Mouse (Mus musculus) midbrain, embryonic 12.5 days (tissue): Measurements from ENCODE around the gene Rims1. TPM values are rescaled to one million over a fixed set of nuclear protein-coding genes. Genes with fewer than 3 reads are reported as not detected.

Source experiments
- ATAC-seq: fragments of 200-750 bp; cut with Nextera tagmentation; 2 replicates; pipeline ENCODE4 v1.8.0; 2017; ENCODE audit warnings: low read depth, moderate TSS enrichment, moderate library complexity; ENCODE audit not compliant: low FRiP score
- H3K27ac ChIP-seq: fragments of 300-500 bp; sonication (generic); replicated peaks from 2 replicates; pipeline ENCODE4 v1.5.1; 2016; ENCODE audit warnings: mild to moderate bottlenecking
- H3K27me3 ChIP-seq: fragments of 300-500 bp; sonication (generic); 2 replicates; pipeline ENCODE4 v1.6.1; 2016; ENCODE audit warnings: mild to moderate bottlenecking
- H3K36me3 ChIP-seq: fragments of 300-500 bp; sonication (generic); 2 replicates; pipeline ENCODE4 v1.6.1; 2016
- H3K4me1 ChIP-seq: fragments of 300-500 bp; sonication (generic); 2 replicates; pipeline ENCODE4 v1.6.1; 2016
- H3K4me2 ChIP-seq: fragments of 300-500 bp; sonication (generic); replicated peaks from 2 replicates; pipeline ENCODE4 v1.6.1; 2016; ENCODE audit warnings: mild to moderate bottlenecking, moderate library complexity
- H3K4me3 ChIP-seq: fragments of 300-500 bp; sonication (generic); 2 replicates; pipeline ENCODE4 v1.5.1; 2016; ENCODE audit warnings: mild to moderate bottlenecking
- H3K9ac ChIP-seq: fragments of 300-500 bp; sonication (generic); replicated peaks from 2 replicates; pipeline ENCODE4 v1.6.1; 2016; ENCODE audit warnings: mild to moderate bottlenecking, moderate library complexity
- H3K9me3 ChIP-seq: fragments of 300-500 bp; sonication (generic); 2 replicates; pipeline ENCODE4 v1.6.1; 2016; ENCODE audit warnings: mild to moderate bottlenecking
- WGBS: fragments of 180-500 bp; shearing (Covaris S2); methylation state at CpG from one replicate; pipeline ENCODE4 v1.1.7; 2016; 5-methylcytosine and 5-hydroxymethylcytosine counted together
- polyA plus RNA-seq: library from polyadenylated mRNA; unstranded; fragments of >200 nt; fragmentation: Nextera tagmentation; extraction: Ambion mirVana; gene quantifications from 2 replicates; pipeline ENCODE4 v1.2.1, GENCODE M21; 2016

Gene Rims1
- polyA plus RNA-seq, 1 experiment from 2014 or later, result 7.3 TPM

DNA sequence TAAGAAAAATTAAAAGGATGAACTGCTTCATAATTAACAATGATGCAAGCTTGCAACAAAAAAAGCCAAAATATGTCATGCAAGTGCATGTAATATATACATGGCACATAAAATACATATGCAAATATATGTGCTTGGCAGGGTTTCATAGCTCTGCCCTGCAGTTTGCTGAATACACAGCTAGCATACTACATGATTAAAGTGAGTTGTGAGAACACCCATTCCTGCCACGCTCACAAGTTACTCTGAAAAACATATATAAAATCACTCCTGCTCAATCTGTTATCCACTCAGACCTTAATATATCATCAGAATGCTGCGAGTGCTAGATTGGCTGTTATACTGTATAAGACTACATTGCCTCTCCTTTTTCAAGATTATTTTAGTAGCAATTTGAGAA is 329.6 kb downstream of the Rims1 start:
- no peaks in the 10 kb centered on the region for H3K36me3 ChIP-seq
- no peak overlapping the region for H3K27ac ChIP-seq
- 88% methylated on average over 2 of the region's 2 CpGs for WGBS
- ATAC-seq, result no peak
- no peak overlapping the region for H3K4me3 ChIP-seq
- H3K27me3 ChIP-seq, result no peaks in the 10 kb centered on the region
- no peaks in the 10 kb centered on the region for H3K4me1 ChIP-seq
- H3K9me3 ChIP-seq, result no peaks in the 10 kb centered on the region
- H3K4me2 ChIP-seq, result no peak overlapping the region
- H3K9ac ChIP-seq, result no peak overlapping the region

DNA sequence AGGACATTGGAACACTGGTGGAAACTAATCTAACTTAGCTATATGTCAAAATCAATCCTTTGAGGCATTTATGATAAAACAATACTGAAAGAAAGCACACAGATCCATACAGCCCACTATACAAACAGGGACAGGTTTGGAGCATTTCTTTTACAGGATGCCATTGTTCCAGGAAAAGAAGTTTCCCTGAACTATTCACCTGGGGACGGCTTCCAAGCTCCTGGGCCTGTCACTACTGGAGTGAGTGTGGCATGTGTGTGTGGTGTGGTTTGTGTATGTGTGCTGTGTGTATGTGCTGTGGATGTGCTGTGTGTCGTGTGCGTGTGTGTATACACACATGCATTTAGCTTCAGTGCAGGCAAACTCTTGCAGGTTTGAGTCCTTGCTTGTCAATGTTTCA is 338.8 kb downstream of the Rims1 start:
- Histone ChIP-seq H3K4me3 (no peak overlapping the region), H3K4me2 (no peak overlapping the region), H3K9ac (no peak overlapping the region), H3K27me3 (no peaks in the 10 kb centered on the region), H3K4me1 (no peaks in the 10 kb centered on the region), H3K9me3 (no peaks in the 10 kb centered on the region), H3K27ac (no peak overlapping the region), H3K36me3 (no peaks in the 10 kb centered on the region)
- WGBS, result 84% methylated on average over 3 of the region's 3 CpGs
- no peak for ATAC-seq

DNA sequence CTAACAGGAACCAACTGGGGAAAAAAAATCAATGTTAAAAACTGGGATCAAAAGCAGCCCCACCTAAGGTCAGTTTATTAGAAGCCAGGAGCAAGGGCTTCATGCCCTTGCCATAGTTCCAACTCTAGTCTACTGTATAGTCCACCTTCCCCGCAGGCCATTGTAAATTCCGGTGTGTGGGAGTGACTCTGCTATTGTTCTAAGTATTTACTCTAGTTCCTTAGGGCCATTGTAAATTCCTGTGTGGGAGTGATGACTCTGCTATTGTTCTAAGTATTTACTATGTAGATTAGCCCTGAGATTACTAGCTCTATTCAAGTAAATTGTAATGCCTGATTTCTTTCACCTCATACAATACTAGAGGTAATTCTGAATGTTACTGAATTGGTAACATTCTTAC is 339.2 kb downstream of the Rims1 start:
- no peaks in the 10 kb centered on the region for H3K27me3 ChIP-seq
- WGBS, result 24% methylated on average over 2 of the region's 2 CpGs
- H3K36me3 ChIP-seq, result no peaks in the 10 kb centered on the region
- no peaks in the 10 kb centered on the region for H3K4me1 ChIP-seq
- H3K4me3 ChIP-seq, result no peak overlapping the region
- no peak overlapping the region for H3K9ac ChIP-seq
- no peaks in the 10 kb centered on the region for H3K9me3 ChIP-seq
- H3K27ac ChIP-seq, result no peak overlapping the region
- no peak overlapping the region for H3K4me2 ChIP-seq
- ATAC-seq, result no peak

DNA sequence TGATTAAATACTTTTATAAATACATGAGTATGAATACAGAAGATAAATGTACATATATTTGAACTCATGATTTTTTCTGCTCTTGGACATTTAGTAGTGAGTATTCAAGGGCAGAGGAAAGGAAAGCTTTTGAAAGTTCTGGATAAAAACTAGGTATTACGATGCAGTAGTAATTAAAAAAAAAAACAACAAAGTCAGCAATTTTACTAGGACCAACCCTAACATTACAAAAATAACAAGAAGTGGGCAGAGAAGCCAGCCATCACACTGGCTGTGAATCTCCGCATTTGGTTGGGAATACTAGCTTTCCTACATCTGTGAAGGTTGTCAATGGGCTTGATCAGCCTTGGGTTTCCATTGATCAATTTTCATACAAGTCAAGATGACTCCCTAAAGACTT is 381.8 kb downstream of the Rims1 start:
- Histone ChIP-seq H3K36me3 (no peaks in the 10 kb centered on the region), H3K4me3 (no peak overlapping the region), H3K27me3 (no peaks in the 10 kb centered on the region), H3K4me2 (no peak overlapping the region), H3K27ac (no peak overlapping the region), H3K9ac (no peak overlapping the region), H3K9me3 (no peaks in the 10 kb centered on the region), H3K4me1 (no peaks in the 10 kb centered on the region)
- no peak for ATAC-seq
- 95% methylated on average over 2 of the region's 2 CpGs for WGBS

DNA sequence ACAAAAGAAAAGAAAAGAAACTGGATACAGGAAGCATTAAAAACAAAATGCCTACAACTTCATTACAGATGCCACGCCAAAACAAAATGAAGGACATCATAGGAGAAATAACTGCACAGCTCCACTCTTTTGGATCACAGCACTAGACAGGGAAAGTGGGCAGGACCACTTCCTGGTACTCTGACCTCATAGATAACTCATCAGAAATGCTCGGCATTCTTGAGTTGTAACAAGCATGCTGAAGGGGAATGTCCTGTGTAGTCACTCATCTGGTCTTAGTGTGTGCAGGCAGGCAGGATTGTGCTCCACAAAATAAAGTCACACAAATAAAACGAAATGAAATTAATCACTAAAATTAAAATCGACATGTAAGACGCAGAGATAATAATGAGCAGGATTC is 383.7 kb downstream of the Rims1 start:
- 84% methylated on average over 5 of the region's 5 CpGs for WGBS
- ATAC-seq, result no peak

DNA sequence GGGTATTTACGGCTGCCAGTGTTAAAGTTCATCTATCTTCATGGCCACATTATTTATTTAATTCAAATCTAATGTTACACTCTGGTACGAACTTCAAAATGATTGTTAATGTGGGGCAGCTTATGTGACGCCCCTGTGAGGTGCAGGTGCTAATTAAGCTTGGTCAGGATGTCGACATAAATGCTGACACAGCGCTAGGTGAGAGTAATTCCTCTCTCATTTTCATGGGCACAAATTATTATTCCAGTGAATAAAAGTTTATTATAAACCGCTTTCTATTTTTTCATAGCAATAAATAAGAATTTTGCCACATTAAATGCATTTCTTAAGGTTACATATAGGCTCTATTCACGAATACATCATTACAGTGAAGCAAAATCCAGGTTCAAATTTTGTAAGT is 395.6 kb downstream of the Rims1 start:
- 88% methylated on average over 7 of the region's 7 CpGs for WGBS
- no peaks in the 10 kb centered on the region for H3K36me3 ChIP-seq
- no peaks in the 10 kb centered on the region for H3K9me3 ChIP-seq
- no peak overlapping the region for H3K9ac ChIP-seq
- H3K27me3 ChIP-seq, result no peaks in the 10 kb centered on the region
- no peak overlapping the region for H3K4me2 ChIP-seq
- H3K27ac ChIP-seq, result no peak overlapping the region
- no peaks in the 10 kb centered on the region for H3K4me1 ChIP-seq
- no peak overlapping the region for H3K4me3 ChIP-seq
- no peak for ATAC-seq

More for the DNA sequence above, 383.7 kb downstream of the Rims1 start:
- Histone ChIP-seq H3K27ac (no peak overlapping the region), H3K36me3 (no peaks in the 10 kb centered on the region), H3K4me3 (no peak overlapping the region), H3K9me3 (no peaks in the 10 kb centered on the region), H3K4me2 (no peak overlapping the region), H3K4me1 (no peaks in the 10 kb centered on the region), H3K9ac (no peak overlapping the region), H3K27me3 (no peaks in the 10 kb centered on the region)

DNA sequence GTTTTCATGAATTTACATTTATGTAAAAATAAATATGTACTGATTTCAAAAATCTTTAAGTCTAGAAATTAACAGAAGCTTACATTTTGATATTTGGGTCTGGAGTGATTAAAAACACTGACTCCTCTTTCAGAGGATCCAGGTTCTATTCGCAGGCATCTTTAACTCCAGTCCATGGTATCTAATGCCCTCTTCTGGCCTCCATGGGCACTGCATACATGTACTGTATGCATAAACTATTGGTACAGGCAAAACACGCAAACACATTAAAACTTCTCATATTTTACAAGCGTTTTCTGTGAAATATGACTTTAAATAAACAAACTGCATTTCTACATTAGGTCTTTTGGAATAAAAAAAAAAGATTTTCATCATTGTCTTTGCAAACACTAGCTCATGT is 419.4 kb downstream of the Rims1 start:
- WGBS, result 70% methylated on average over 3 of the region's 3 CpGs
- ATAC-seq, result no peak
- Histone ChIP-seq H3K36me3 (no peaks in the 10 kb centered on the region), H3K4me2 (no peak overlapping the region), H3K9ac (no peak overlapping the region), H3K9me3 (no peaks in the 10 kb centered on the region), H3K4me3 (no peak overlapping the region), H3K4me1 (no peaks in the 10 kb centered on the region), H3K27me3 (no peaks in the 10 kb centered on the region), H3K27ac (no peak overlapping the region)

DNA sequence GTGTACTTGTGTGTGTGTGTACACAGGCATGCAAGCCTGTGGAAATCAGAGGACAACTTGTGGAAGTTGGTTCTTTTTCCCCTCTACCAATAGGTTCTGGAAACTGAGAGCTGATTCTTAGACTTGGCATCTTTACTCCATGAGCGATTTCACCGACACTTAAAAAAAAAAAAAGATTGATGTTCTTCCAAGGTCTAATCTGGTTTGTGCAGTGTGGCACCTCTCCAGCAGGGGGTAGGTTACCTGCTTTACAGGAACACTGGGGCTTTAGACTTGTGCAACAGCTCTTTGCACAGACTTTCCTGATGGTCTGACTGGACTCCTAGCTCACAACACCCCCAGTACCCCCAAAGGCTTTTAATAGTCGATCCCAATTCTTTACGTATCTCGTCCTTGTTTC is 428.1 kb downstream of the Rims1 start:
- no peaks in the 10 kb centered on the region; the same call in 1 of the 2 replicates for H3K4me1 ChIP-seq
- no peaks in the 10 kb centered on the region for H3K9me3 ChIP-seq
- H3K4me2 ChIP-seq, result no peak overlapping the region
- H3K27me3 ChIP-seq, result no peaks in the 10 kb centered on the region
- H3K4me3 ChIP-seq, result no peak overlapping the region
- WGBS, result 72% methylated on average over 5 of the region's 5 CpGs
- ATAC-seq, result no peak
- no peak overlapping the region for H3K9ac ChIP-seq
- H3K36me3 ChIP-seq, result no peaks in the 10 kb centered on the region
- no peak overlapping the region for H3K27ac ChIP-seq

DNA sequence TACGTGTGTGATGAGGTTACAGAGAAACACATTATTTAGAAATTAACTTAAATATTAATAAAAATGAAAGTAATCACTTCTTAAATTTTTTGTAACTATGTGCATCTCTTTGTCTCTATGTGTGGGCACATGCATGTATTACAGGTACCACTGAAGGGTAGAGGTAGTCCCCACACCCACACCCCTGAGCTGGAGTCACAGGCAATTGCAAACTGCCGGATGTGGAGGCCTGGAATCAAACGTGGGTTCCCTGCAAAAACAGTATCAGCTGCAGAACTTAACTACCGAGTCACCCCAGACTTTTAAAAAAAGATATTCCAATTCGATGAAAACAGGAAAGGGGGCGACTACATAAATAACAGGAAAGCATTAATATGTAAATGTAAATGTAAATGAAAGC is 428.7 kb downstream of the Rims1 start:
- ATAC-seq, result no peak
- Histone ChIP-seq H3K27me3 (no peaks in the 10 kb centered on the region), H3K4me2 (no peak overlapping the region), H3K4me1 (no peaks in the 10 kb centered on the region; the same call in 1 of the 2 replicates), H3K27ac (no peak overlapping the region), H3K9me3 (no peaks in the 10 kb centered on the region), H3K9ac (no peak overlapping the region), H3K36me3 (no peaks in the 10 kb centered on the region), H3K4me3 (no peak overlapping the region)
- WGBS, result 49% methylated on average over 6 of the region's 6 CpGs

DNA sequence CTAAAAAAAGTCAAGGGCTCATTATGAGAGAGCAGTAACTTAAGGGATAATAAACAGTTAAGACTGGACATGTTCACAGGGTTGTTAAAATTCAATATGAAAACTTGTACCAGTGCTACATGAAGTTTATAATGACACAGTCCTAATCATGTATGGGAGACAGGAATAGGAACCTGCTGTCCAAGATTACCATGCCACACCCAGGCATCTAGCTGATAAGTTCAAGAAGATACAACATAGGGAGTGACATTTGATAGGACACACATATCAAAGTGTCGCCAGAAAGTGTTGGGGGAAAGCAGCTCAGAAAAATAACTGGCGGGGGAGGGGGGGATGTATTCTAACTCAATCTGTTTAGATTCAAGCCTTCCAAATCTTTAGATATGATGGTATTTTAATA is 449.6 kb downstream of the Rims1 start:
- no peak for ATAC-seq
- Histone ChIP-seq H3K9ac (no peak overlapping the region), H3K36me3 (no peaks in the 10 kb centered on the region), H3K4me3 (no peak overlapping the region), H3K4me2 (no peak overlapping the region), H3K9me3 (no peaks in the 10 kb centered on the region), H3K27me3 (no peaks in the 10 kb centered on the region), H3K4me1 (no peaks in the 10 kb centered on the region), H3K27ac (no peak overlapping the region)
- 86% methylated on average over 2 of the region's 2 CpGs for WGBS

DNA sequence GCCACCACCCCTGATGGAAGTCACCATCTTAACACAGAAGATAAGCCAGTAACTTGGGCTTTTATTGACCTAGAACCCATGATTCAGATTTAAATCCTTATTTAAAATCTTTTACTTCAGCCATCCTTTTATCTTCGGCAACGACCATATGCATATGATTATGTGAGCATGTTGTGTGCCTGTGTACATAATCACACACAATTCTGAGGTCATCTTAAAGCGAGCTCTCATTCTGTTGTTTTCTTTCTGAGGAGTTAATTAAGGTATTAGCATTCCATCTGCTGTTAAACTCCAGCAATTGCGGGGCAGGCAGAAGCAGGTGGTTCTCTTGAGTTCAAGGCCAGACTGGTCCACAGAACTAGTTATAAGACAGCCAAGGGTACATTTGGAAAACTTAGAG is 452.1 kb downstream of the Rims1 start:
- Histone ChIP-seq H3K27ac (no peak overlapping the region), H3K9ac (no peak overlapping the region), H3K36me3 (no peaks in the 10 kb centered on the region), H3K4me2 (no peak overlapping the region), H3K4me3 (no peak overlapping the region), H3K27me3 (no peaks in the 10 kb centered on the region), H3K4me1 (no peaks in the 10 kb centered on the region), H3K9me3 (no peaks in the 10 kb centered on the region)
- ATAC-seq, result no peak
- 69% methylated on average over 4 of the region's 4 CpGs for WGBS

DNA sequence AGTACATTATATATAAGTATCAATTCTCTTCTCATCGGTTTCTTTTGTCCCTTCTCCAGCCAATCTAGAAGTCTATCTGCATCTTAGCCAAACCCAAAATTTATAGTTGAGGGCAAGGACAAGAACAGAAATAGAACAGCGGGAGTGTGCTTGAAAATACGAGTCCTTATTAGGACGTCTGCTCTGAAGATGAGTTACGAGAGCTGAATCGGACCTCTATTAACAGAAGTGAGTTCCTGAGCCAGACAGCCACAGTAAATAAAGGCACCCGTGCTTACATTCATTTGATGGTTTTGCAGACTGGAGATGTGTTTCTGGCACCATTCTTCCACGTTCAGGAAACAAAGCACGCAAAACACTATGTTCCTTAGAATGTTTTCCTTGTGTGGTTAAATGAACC is 466.9 kb downstream of the Rims1 start:
- no peak overlapping the region for H3K9ac ChIP-seq
- no peaks in the 10 kb centered on the region for H3K9me3 ChIP-seq
- H3K27ac ChIP-seq, result no peak overlapping the region
- H3K36me3 ChIP-seq, result no peaks in the 10 kb centered on the region
- no peaks in the 10 kb centered on the region for H3K27me3 ChIP-seq
- no peaks in the 10 kb centered on the region for H3K4me1 ChIP-seq
- H3K4me2 ChIP-seq, result no peak overlapping the region
- no peak for ATAC-seq
- no peak overlapping the region for H3K4me3 ChIP-seq
- 84% methylated on average over 9 of the region's 9 CpGs for WGBS

DNA sequence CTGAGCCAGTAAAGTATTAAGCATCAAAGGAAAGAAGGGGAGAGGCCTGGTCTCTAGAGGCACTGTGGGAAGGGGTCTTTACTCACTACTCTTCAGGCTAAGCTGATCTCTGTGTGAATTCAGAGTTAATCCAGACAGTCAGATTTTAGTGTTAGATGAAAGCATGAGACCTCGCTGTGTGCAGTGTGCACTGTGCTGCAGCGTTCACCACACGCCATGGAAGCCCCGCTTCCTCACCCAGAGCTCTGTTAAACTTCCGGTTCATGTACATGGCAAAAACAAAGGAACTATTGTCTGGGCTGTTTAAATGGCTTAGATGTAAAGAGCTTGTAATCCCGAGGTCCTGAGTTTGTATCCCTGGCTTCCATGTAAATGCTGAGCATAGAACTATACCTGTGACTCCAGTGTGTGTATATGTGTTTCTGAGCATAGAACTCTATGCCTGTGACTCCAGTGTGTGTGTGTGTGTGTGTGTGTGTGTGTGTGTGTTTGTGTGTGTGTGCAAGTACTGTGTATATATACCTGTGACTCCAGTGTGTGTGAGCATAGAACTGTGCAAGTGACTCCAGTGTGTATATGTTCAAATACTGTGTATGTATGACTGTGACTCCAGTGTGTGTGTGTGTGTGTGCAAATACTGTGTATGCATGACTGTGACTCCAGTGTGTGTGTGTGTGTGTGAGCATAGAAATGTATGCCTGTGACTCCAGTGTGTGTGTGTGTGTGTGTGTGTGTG is 484.7 kb downstream of the Rims1 start:
- peak; percentile 52 for ATAC-seq
- Histone ChIP-seq H3K4me3 (no peak overlapping the region), H3K4me2 (no peak overlapping the region), H3K4me1 (peaks cover 10% of the 10 kb centered on the region; the same call in 1 of the 2 replicates), H3K36me3 (no peaks in the 10 kb centered on the region), H3K9me3 (no peaks in the 10 kb centered on the region), H3K9ac (no peak overlapping the region), H3K27me3 (no peaks in the 10 kb centered on the region), H3K27ac (0 out of 2 replicates have a peak overlapping the region, but pooled peaks have one; percentile 35)
- WGBS, result 15% methylated on average over 6 of the region's 6 CpGs
